Mouse (Mus musculus): ENCODE measurements at regions not wholly inside any gene's neighbourhood (a gene's known extent, or its start where the extent isn't known, plus 50 kb on each side); places are given as distances from the start of the nearest gene placed in this dataset.

DNA sequence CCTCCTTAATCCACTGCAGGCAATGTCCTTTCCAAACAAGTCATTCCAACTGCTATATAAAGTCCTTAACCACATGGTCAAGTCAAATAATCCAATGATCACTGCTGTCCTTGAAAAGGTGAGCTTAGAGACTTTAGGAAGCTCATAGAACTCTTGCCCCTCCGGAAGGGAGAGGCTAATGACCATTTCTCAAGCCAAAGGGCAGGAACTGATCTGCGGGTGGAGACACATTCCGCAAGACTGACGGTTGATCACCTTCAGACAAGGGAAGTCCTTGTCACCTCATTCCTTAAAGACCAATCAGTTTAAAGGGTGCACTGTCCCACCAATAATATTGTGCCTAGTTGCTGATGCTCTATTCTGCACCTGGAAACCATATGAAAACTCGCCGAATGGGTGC lies 96.4 kb upstream of the Id4 start:
- CTCF ChIA-PET = no interaction called here

DNA sequence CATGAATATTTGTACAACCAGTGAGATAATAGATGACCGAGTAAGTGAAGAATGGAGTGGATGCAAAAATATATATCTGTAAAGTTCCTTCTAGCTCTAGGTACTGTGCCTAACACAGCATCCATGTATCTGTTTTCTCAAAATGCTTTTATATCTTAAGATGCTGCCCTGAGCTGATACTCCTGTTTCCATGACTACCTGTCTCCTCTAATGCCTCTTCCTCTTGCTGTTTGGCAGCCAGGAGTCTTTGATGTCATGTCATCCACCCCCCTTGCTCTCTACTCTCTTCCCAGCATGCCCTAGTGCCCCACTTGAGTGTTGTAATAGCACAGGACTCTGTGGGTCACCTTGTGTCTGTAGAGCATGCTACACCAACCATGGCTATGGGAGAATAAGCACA lies 95.2 kb upstream of the Id4 start:
- POLR2A ChIA-PET = interaction anchor here in 1 of 4 experiments (0.6 kb wide), 1 partner anchor 43 kb away, joined by 3 read pairs; no protein-coding TSS in a partner anchor
- CTCF ChIA-PET = no interaction called here

More for the DNA sequence above, 96.4 kb upstream of the Id4 start:
- POLR2A ChIA-PET = interaction anchor here in 2 of 4 experiments (0.7 to 1.6 kb wide), 4 partner anchors 10 to 43 kb away, joined by 3 to 9 read pairs (median 4); no protein-coding TSS in a partner anchor

DNA sequence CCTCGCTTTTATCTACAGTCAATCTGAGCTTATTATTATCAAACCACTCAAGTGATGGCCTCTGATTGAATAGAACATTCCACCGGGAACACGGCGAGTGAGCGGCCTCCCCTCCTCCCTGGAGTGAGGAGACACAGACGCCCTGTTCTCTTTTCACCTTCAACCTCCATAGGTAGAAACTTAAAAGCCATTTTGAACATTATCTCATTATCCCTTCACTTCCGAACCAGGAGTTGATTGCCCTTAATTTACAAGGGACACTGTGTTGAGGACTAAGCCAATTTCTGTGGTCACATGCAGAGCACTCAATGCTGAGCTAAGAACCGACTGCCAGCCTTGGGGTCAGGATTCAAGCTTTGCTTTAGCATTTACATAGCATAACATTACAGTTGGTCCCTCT lies 93.1 kb upstream of the Id4 start:
- ChIA-PET POLR2A (interaction anchor here in 3 of 4 experiments (0.7 to 3.3 kb wide), 6 partner anchors 8 to 44 kb away, joined by 3 to 14 read pairs (median 4); no protein-coding TSS in a partner anchor), CTCF (interaction anchor here in 1 of 4 experiments (0.7 kb wide), 2 partner anchors 69 to 297 kb away, joined by 3 to 5 read pairs; no protein-coding TSS in a partner anchor)

DNA sequence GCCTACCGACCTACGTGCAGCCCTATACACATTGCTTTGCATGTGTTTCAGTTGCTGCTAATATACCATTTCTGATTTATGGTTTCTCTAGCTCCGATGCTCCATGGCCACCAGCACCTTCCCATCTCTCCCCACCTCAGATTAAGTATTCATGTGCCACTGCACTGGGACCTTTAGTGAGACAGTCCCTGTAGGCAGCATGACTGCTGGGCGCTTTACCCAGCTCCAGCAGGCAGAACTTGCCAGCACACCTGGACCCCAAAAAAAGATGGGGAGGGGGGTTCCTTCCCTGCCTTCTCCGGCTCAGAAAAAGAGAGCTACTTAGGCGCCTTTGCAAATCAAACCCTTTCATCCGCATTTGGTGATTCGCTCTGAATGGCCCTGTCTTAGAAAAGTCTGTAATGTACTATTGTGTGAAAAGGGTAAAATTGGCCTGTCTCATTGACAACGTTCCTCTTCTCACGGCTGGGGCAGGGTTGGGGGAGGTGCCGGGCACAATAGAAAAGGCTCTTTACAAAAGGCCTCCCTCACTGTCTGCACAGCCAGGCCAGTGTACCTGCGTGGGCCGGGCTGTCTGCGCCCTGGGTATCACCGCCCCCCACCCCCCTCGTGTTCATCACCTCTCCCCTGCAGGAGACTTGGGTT lies 89.6 kb upstream of the Id4 start:
- POLR2A ChIA-PET = interaction anchor here in 3 of 4 experiments (0.6 to 1.2 kb wide), 6 partner anchors 8 to 264 kb away, joined by 3 to 4 read pairs (median 3); no protein-coding TSS in a partner anchor
- CTCF ChIA-PET = no interaction called here

DNA sequence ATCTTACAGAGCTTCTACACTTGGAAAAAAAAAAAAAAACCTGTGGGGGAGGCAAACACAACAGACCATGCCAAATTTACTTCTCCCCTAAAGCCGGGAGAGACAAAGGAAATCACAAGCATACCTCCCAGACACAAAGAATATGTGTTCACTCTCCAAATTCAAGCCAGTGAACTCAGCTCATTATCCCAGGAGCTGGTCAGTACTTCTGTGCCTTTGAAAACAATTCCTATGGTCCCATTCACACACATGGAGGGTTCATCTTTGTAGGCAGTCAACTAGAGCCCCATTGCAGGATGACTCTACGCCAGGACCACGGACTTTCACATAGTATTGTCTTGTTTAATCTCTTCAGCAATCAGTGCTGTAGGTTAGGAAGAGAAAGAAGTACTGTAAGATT lies 89.0 kb upstream of the Id4 start:
- POLR2A ChIA-PET = interaction anchor here (0.6 to 1.2 kb wide), 7 partner anchors 11 to 1452 kb away, joined by 3 to 7 read pairs (median 3); no protein-coding TSS in a partner anchor
- CTCF ChIA-PET = no interaction called here

DNA sequence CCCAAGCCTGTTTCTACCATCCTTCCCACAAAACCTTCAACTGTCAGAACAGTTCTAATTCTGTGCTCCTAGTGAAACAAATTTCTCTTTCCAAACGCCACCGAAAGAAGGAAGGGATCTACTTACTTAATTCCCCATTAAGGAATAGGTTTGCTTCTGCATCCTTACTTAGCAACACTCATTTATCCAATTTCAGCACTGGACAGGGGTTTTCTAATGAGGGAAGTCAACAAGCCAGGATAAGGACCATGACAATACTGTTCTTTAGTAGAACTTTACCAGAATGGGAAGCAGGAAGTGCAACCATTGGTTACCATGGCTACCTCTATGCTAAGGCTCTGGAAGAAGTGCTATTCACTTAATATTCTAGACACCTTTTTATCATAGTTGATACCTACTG lies 68.6 kb upstream of the Id4 start:
- CTCF ChIA-PET = no interaction called here
- POLR2A ChIA-PET = interaction anchor here in 1 of 4 experiments (0.7 kb wide), 1 partner anchor 41 kb away, joined by 3 read pairs; no protein-coding TSS in a partner anchor

DNA sequence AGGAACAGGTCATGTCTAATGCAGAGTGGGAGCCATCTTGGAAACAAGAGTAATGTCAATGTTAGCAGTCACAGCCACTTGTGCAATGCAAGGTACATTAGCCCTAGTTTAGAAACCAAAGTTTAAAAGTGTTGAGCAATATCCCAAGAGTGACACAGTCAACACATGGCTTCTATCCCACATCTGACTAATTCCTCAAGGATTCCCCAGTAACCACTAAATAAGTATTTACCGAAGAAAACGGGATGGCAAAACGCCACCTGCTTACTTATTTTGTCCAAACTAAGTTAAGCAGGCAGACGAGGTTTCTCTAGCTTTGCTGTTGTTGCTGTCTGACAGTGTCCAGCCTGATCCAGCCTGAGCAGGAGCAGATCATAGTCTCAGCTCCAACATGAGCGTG lies 67.1 kb upstream of the Id4 start:
- CTCF ChIA-PET = no interaction called here
- POLR2A ChIA-PET = no interaction called here

DNA sequence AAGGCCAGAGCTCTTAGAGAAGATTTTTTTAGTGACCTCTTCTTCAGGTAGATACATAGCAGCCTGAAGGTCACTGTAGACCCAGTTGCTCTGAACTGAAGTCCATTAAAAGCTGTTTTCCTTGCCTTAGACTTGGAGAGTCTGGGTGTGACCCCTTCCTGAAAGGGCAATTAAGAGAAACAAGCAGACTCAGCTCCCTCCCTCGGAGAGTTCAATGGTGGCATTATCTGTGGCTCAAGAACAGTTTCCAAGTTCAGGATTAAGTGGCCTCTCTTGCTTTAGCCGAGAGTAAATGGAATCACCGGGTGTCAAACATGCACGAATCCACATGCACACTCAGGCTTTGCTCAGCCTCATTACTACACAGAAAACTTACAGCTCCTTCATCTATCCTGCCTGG lies 53.2 kb upstream of the Id4 start:
- CTCF ChIA-PET = no interaction called here
- POLR2A ChIA-PET = interaction anchor here (0.6 to 2.3 kb wide), 8 partner anchors 21 to 764 kb away, joined by 3 to 7 read pairs (median 4); partner anchors contain the start of gene Id4 (in 3 of the 4)

Data from embryonic stem cell, embryonic (primary cell).